Mouse (Mus musculus): ENCODE results near the gene Poc1b.
"Not testable (repeated sequence)": the region's sequence is repeated elsewhere in the genome, so short reads cannot be mapped to it uniquely, and the experiment has no call there.

Gene Poc1b

GRCm38 (mm10) chr10:99157697-99158096 is 50.9 kb downstream of the Poc1b start:
- not testable (repeated sequence) for DNase-seq (ENCODE audit: low spot score)

- no peak for DNase-seq (ENCODE audit: low spot score)
Observed at GRCm38 (mm10) chr10:99161987-99162582, 55.2 kb downstream of the Poc1b start.

- no peak for DNase-seq (ENCODE audit: low spot score)
Observed at GRCm38 (mm10) chr10:99163002-99163401, 56.2 kb downstream of the Poc1b start.

- peak; percentile 78 for DNase-seq (ENCODE audit: low spot score)
Observed at GRCm38 (mm10) chr10:99164871-99165477, 58.1 kb downstream of the Poc1b start.

GRCm38 (mm10) chr10:99165751-99166282 is 59.0 kb downstream of the Poc1b start:
- DNase-seq (ENCODE audit: low spot score), result peak; percentile 81

- DNase-seq (ENCODE audit: low spot score), result peak; percentile 34
Observed at GRCm38 (mm10) chr10:99166392-99166791, 59.6 kb downstream of the Poc1b start.

- DNase-seq (ENCODE audit: low spot score), result no peak
Observed at GRCm38 (mm10) chr10:99168404-99168803, 61.6 kb downstream of the Poc1b start.

GRCm38 (mm10) chr10:99168840-99169764 is 62.3 kb downstream of the Poc1b start:
- DNase-seq (ENCODE audit: low spot score), result no peak

GRCm38 (mm10) chr10:99169765-99170129 is 62.9 kb downstream of the Poc1b start:
- no peak for DNase-seq (ENCODE audit: low spot score)

- peak; percentile 29 for DNase-seq (ENCODE audit: low spot score)
Observed at GRCm38 (mm10) chr10:99171961-99172497, 65.2 kb downstream of the Poc1b start.

GRCm38 (mm10) chr10:99172906-99173507 is 66.2 kb downstream of the Poc1b start:
- no peak for DNase-seq (ENCODE audit: low spot score)

- DNase-seq (ENCODE audit: low spot score), result no peak
Observed at GRCm38 (mm10) chr10:99176911-99177310, 70.1 kb downstream of the Poc1b start.

- no peak for DNase-seq (ENCODE audit: low spot score)
Observed at GRCm38 (mm10) chr10:99178118-99178517, 71.3 kb downstream of the Poc1b start.

- DNase-seq (ENCODE audit: low spot score), result no peak
Observed at GRCm38 (mm10) chr10:99179122-99179521, 72.3 kb downstream of the Poc1b start.

GRCm38 (mm10) chr10:99179566-99179965 is 72.7 kb downstream of the Poc1b start:
- DNase-seq (ENCODE audit: low spot score), result no peak

GRCm38 (mm10) chr10:99181497-99181896 is 74.7 kb downstream of the Poc1b start:
- DNase-seq (ENCODE audit: low spot score), result no peak

- no peak for DNase-seq (ENCODE audit: low spot score)
Observed at GRCm38 (mm10) chr10:99182107-99182506, 75.3 kb downstream of the Poc1b start.

GRCm38 (mm10) chr10:99188175-99188574 is 81.3 kb downstream of the Poc1b start:
- DNase-seq (ENCODE audit: low spot score), result no peak

- DNase-seq (ENCODE audit: low spot score), result no peak
Observed at GRCm38 (mm10) chr10:99188656-99189603, 82.1 kb downstream of the Poc1b start.

- DNase-seq (ENCODE audit: low spot score), result peak; percentile 51
Observed at GRCm38 (mm10) chr10:99190798-99191197, 84.0 kb downstream of the Poc1b start.
